Mouse (Mus musculus) myocyte (in vitro differentiated cells): ENCODE results near the gene Nampt.

Experiments
- CEBPB ChIP-seq: IDR thresholded peaks from 2 replicates; pipeline ENCODE4 v1.6.1; 2011; ENCODE audit warnings: mild to moderate bottlenecking, moderate library complexity; ENCODE audit not compliant: poor library complexity, insufficient read depth, severe bottlenecking
- E2F4 ChIP-seq: IDR thresholded peaks from one replicate; pipeline ENCODE4 v1.6.1; 2011; ENCODE audit warnings: mild to moderate bottlenecking, control low read depth, moderate library complexity; ENCODE audit not compliant: insufficient read depth
- MAX ChIP-seq: IDR thresholded peaks from one replicate; pipeline ENCODE4 v1.6.1; 2011; ENCODE audit warnings: low read depth, mild to moderate bottlenecking, control low read depth
- MYOG ChIP-seq, 3 experiments: IDR thresholded peaks; one replicate each; pipeline ENCODE4 v1.6.1; 2011; ENCODE audit warnings: control low read depth in 2 of 3, low read depth in 2 of 3, mild to moderate bottlenecking in 2 of 3; ENCODE audit not compliant: insufficient read length in 2 of 3, control insufficient read depth in 1 of 3, insufficient read depth in 1 of 3
- POLR2A ChIP-seq: IDR thresholded peaks from one replicate; pipeline ENCODE4 v1.6.1; 2011; ENCODE audit warnings: low read depth, mild to moderate bottlenecking, control low read depth, moderate library complexity; ENCODE audit not compliant: insufficient read length
- POLR2AphosphoS2 ChIP-seq: IDR thresholded peaks from one replicate; pipeline ENCODE4 v1.6.1; 2011; ENCODE audit warnings: low read depth, control low read depth; ENCODE audit not compliant: insufficient read length
- REST ChIP-seq: IDR thresholded peaks from one replicate; pipeline ENCODE4 v1.6.1; 2011; ENCODE audit warnings: mild to moderate bottlenecking, control low read depth, moderate library complexity; ENCODE audit not compliant: insufficient read depth, insufficient read length
- TCF12 ChIP-seq: IDR thresholded peaks from one replicate; pipeline ENCODE4 v1.6.1; 2011; ENCODE audit warnings: mild to moderate bottlenecking, control low read depth; ENCODE audit not compliant: poor library complexity, insufficient read depth, severe bottlenecking
- USF1 ChIP-seq: IDR thresholded peaks from one replicate; pipeline ENCODE4 v1.6.1; 2011; ENCODE audit warnings: low read depth, mild to moderate bottlenecking, control low read depth, moderate library complexity

DNA sequence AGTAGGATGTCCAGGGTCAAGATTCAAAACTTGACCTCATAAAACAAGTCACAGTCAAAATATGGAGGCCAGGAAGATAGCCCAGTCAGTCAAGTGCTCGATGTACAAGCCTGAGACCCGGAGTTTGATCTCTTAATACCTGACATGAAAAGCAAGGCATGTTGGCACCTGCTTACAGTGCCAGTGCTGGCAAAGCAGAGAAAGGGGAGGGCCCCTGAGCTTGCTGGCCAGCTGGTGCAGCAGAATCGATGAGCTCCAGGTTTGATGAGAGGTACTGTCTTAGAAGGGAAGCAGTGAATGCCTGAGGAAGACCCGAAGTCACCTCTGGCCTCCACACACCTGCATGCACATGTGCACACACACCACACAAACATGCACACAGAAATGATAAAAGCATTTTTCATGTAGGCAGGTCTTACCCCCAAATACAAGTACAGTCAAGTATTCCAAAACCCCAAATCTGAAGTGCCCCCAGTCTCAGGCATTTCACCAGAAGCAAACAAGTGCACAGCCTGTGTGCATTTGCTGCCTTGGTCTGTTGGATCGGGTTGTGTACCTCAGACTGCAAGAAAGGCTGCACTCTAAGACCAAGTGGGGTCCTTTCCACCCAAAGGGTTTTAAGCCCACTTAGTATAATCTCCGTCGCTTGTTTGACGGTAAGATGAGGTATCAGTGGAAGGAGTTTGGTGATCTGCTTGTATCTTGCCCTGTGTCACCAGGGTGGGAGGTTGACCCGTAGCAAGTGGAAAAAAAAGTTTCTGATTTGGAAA, 10.2 kb downstream of the Nampt start:
- TF ChIP-seq MYOG (IDR thresholded peaks at IDR 0.05; ENCODE audit: control insufficient read depth in 1 of 3, insufficient read depth in 1 of 3, insufficient read length in 2 of 3, low read depth in 2 of 3) = no peak
- no peak for TF ChIP-seq POLR2A
- no peak for TF ChIP-seq E2F4
- no peak for TF ChIP-seq USF1
- TF ChIP-seq CEBPB = no peak
- TF ChIP-seq REST = no peak
- no peak for TF ChIP-seq TCF12
- no peak for TF ChIP-seq MAX
- no peak for TF ChIP-seq POLR2AphosphoS2
